Mouse (Mus musculus): ENCODE measurements at regions not wholly inside any gene's neighbourhood (a gene's known extent, or its start where the extent isn't known, plus 50 kb on each side); places are given as distances from the start of the nearest gene placed in this dataset.

DNA sequence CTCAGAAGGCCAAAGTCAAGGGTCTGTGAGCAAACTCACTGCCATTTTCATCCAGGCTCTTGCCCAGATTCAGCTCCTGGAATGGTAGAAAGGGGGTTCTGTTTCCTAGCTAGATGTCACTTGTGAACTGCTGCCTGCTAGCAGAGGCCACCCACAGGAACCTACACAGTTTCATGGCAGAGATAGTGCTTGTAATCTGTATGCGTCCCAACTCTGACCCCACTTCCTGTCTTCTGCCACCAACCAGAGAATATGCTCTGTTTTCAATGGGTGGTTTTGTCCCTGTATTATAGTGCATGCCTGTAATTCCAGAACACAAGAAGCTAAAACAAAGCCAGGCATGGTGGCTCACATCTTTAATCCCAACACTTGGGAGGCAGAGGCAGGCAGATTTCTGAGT, 176.9 kb downstream of the Bcor start:
- DNase-seq (ENCODE audit: low spot score in 2 of 2): no peak
